Mouse (Mus musculus) cerebellum, adult (tissue): Measurements from ENCODE around the gene Asb4.

Experiments used
- ATAC-seq: cut with Nextera tagmentation; 2 replicates; pipeline ENCODE4 v1.9.2; 2017; ENCODE audit warnings: mild to moderate bottlenecking, moderate library complexity, mixed read lengths; ENCODE audit not compliant: insufficient number of reproducible peaks, low FRiP score, low TSS enrichment

Asb4 gene

DNA sequence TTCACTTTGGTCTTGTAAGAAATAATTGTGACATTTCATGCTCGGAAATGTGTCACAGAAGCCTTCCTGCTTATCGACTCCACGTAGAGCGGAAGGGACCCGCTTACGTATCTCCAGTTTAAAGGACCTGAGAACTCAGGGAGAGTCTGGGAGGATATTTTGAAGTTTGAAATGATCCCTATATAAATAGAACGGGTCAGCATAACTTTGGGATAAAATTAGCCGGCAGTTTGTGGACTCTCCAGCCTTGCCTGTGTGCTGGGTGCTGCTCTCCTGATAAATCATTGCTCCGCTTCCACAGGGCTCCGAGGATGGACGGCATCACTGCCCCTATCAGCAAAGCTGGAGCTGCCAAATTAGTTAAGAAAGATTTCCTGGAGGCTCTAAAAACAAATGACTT is 7.1 kb downstream of the Asb4 start:
- no peak for ATAC-seq

DNA sequence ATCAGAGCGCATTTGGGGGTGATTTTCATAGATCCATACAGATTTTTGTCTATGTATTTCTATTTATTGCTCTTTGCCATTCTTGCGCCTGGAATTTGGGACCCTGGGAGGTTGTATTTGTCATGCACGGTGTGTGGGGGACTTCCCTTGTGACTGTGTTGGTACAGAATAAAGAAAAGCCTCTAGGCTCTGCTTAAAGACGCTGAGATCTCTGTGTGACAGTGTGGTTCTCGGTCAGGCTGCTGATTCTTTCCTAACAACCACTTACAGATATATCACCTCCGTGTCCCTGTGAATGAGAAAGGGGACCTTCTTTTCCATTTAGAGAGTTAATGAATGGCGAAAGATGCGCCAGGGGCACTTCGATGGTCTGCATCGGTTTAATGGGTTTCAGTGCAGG is 7.8 kb downstream of the Asb4 start:
- no peak for ATAC-seq

DNA sequence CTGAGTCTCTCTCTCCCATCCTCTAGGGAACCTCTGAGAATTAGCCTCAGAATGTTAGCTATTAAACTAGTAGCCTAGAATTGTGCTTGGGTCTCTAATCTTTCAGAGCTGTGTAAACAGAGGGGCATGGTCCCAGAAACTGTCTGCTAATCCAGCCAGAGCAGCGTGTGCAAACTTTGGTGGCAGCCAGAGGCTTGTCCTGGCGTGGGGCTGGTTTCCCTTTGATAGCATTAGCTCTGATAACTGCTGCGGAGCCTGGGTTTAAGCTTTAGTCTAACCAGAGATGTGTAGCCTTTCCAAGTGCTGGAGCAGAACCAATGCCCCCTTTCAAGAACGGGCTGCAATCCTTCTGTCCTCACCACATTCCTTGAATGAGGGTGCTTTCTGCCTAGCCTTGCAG is 11.8 kb downstream of the Asb4 start:
- ATAC-seq: no peak

DNA sequence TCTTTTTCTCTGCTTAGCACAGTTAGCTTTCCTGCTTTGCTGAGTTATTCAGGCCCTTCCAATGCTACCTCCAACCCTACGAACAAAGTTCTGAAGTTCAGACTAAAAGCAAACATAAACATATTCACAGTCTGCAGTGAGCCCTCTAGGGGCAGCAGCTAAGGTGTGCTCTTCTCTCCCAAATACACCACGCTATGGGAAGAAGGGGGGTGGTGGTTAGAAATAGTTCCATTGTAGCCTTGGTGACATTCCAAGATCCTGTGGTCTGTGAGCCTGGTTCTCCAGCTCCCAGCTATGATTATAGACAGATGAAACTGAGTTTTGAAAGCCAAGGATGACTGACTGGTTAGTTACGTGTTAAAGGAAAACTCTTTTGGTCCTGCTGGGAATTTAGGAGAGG is 13.6 kb downstream of the Asb4 start:
- ATAC-seq: no peak

DNA sequence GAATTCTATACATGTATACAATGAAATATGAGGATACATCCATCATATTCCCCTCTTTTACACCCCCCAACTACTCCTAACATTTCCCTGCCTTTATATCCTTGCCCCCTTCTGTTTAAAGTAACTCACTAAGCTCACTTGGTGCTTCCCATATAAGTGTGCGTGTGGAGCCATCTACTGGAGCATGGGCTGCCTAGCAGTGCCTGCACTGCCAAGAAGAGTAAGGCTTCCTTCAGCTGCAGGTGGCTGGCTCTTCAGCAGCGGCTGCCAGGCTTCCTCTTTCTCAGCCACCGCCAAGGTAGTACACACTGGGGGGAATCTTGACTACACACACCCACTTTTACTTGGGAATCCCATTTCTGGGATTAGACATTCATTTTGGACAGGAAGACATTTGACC is 18.2 kb downstream of the Asb4 start:
- peak; percentile 88; the same call in 1 of the 2 replicates for ATAC-seq

DNA sequence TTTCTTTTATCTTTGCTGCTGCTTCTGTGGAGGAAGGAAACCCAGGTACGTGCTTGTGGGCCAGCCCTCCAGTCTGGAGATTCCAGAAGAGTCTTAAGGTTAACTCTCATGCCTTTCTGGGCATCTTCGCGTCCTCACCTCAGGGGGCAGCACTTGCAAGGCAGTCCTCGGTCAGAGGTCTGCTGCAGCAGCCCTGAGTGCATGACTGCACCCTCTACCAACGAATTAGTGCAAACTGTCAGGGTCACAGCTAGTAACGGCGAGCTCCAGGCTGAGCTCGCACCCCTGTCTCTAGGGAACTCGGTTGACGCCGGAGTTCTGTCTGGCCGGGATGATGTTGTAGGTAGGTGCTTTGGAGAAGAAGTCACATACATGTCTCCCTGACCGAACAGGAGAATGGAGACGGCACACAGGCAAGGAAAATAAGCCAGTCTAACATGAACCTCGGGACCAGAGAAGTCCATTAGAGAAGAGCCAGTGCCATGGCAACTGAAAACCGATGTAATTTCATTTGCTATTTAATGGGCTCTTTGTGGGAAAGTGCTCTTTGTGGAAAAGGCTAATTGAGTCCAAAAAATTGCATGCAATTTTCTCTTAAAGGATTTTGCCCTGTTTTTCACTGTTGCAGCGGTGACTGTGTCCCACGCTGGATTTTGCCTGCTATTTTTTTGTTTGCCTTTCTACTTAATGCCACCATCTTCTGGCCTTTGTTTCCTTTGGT is 20.1 kb downstream of the Asb4 start:
- ATAC-seq: no peak

DNA sequence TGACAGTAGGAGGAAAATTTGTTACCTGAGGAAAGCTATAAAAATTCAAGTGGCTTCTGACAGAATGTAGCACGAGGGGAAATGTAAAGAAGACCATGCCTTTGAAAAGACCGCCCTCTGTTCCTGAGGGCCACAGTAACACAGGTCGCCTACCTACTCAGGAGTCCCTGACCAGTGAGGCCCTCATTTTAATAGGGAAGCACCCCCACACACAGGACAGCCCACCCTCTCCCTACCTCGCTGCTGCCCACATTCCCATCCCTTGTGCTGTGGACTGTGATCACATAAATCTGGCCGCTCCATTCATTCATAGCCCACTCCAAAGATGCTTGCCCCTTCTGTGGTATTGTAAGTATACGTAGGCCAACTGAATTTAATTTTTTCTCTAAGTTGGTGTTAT is 20.8 kb downstream of the Asb4 start:
- no peak for ATAC-seq

DNA sequence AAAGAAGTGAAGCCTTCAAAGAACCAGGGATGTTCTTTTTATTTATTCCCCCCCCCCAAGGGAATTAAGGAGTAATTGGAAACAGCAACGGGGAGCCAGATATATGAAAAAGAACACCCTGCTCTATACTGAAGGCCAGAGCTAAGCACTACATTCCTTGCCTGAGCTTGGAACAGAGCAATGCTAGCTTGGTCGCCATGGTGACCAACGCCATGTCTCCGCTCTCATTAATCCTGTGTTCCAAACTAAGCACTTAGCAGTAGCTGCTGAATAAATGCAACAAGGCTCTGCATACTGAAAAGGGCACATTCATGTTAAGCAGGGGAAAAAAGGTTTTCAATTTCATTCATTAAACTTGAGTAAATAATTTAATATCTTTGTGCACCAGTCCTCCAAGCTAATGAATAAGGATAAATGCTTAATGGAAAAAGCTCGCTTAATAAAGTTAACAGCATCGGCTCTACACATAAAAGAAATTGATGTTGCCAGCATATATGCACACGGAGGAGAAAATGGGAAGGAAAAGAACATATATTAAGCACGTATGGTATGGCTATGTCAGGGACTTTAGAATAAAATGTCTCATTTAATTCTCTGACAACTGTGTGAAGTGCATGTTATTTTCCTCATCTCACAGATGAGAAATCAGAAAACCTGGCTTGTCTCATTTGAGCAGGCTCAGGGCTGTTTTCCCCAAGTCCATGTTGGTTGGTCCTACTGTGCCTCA is 25.4 kb downstream of the Asb4 start:
- ATAC-seq: no peak

DNA sequence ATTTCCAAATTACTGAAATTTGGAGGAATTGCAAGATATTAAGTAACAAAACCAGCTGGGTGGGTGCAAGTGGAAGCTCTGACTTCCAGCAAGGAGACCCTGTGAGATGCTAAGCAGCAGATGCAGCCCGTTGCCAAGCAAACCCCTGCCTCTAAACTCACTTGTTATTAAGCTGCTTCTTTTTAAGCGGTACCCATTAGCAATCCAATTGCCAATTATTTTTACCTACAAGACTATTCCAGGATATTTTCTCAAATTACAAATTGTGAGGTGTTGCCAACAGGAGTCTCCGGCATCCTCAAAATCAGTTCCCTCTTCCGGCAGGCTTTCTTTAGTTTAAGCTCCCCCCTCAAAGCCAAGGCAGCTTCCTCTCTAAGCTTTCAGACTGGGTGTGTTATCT is 26.5 kb downstream of the Asb4 start:
- ATAC-seq: no peak

DNA sequence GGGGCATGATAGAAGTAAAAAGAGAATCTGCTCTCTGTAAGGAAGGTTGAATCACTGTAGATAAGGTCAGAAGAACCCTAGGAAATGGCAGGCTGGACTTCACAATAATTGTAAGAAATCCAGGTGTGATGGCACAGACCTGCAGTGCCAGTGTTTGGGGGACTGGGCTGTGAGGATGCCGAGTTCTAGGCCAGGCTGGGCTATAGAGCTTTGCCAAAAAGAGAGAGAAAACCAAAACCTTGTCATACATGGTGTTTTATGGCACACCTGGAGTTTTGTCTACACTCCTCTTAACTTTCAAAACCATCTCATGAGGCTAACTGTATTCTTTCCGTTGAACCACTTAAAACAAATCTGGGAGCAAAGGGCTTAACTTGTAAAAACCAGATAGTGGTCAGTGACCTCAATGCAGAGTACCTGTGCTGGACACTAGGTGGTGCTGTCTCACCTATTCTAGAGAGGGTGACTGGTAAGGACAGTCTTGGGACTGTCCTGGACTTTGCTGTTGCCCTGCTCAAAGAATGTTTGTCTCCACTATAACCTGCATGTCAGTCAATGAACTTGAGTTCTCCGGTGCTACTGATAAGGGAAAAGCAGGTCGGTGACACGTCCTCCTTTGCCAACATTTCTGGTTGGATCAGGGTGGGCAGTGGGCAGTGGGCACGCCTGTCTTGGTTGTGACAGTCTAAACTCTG is 27.7 kb downstream of the Asb4 start:
- ATAC-seq: peak; percentile 49; the same call in 1 of the 2 replicates

DNA sequence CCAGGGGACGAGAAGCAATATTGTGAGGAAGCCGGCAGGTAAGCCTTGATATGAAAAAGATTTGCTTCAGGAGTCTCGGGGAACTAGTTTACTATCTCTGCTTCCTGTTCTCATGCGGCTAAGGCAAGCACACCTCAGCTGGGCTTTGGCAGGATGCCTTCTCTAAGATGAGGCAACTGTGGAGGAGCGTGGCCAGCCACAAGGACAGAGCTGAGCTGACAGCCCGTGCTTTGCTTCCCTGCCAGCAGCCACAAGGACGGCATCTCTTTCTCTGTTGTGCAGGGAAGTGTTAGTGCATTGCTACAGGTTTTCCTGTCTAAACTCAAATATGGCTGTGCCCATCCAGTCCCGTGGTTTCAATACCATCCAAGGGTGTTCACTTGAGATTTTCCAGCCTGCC is 30.1 kb downstream of the Asb4 start:
- no peak for ATAC-seq

DNA sequence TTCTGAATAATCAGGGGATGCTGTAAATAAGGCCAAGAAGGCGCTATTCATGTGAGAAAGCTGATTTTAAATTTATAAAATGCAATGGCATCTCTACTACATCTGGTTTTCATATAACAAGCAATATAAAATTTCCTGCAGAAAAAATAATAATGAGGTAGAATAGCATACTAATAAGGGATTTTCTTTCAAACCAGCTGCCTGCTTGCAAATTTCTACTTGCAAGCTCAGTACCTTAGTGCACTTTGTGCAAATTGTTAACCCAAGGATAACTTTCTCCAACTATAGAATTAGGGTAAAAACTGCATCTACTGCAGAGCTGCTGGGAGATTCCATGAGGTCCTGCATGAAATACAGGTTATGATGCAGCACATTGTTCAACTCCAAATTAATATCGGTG is 38.3 kb downstream of the Asb4 start:
- ATAC-seq: no peak

DNA sequence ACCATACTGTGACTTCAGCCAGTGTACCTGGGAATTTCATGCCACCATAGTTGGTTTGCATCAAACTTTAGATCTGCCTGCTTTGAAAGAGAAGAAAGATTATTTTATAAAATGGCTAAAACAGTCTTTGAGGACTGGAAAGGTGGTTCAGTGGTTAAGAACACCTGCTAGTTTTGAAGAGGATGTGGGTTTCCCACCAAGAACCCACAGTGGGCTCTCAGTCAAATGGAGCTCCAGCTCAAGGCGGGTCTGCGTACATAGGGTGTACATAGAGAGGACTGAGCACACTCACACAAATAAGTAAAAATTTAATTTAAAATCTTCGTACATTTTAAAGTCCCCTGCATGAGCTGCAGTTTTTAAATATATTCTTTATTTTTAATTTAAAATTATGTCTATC is 39.2 kb downstream of the Asb4 start:
- no peak for ATAC-seq

DNA sequence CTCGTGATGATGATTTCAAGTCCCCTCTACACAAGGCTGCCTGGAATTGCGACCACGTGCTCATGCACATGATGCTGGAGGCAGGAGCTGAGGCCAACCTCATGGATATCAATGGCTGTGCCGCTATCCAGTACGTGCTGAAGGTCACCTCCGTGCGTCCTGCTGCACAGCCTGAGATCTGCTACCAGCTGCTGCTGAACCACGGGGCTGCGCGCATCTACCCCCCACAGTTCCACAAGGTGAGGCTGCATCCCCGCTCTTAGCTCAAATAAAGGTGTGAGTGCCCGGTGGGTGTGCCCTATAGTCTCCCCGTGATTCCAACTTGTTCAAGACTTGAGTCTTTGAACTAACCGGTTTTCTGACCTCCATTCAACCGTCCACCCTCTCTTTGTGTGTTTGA is 40.4 kb downstream of the Asb4 start:
- ATAC-seq: no peak

DNA sequence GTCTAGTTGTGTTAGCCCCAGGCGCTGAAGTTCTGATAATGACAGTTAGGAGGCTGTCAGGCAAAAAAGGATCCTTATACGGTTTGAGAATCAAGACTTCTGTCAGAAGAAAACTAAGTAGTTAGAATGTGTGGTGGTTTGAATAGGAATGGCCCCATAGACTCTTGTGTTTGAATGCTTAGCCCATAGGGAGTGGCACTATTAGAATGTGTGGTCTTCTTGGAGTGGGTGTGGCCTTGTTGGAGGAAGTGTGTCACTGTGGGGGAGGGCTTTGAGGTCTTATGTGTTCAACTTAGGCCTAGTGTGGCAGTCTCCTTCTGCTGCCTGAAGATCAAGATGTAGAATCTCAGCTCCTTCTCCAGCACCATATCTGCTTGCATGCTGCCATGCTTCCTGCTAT is 43.8 kb downstream of the Asb4 start:
- ATAC-seq: no peak

DNA sequence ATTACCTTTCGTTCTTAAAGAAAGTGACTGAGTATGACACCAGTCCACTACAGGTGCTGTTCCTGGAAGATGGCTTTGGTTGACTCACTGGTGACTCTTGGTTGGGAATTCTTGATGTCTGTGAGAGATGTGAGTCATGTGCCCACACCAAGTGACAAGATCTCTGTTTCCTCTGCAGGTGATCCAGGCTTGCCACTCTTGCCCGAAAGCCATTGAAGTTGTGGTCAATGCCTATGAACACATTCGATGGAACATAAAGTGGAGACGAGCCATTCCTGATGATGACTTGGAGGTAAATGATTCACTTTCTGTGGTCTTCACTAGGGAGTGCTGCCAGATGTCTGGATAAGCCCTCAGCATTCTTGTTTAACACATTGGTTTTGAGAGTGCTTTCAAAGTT is 46.4 kb downstream of the Asb4 start:
- ATAC-seq: no peak

DNA sequence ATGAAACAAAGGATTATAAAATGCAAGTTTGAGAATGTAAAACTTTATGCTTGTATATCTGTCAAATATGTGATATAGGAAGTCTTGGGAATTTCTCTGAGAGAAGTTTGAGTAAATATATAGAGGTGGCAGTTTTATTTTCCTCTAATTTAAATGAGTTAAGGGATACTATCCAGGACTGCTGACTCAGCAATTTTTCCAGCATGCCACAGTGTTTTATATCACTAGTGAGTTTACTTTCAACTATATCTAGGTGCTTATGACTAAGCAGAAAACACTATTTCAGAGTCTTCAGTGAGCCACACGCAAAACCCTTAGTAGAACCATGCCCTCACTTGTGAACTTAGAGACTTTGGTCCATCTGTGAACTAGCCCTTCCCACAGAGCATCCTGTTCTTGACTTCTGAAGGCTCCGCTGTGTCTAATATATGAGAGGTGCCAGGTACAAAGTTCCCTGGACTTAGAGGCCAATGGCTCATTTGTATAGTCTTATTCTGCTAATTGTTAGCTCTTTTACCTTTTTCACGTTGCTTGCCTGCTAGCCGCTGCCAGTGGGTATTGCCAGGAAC is 46.9 kb downstream of the Asb4 start:
- no peak for ATAC-seq

DNA sequence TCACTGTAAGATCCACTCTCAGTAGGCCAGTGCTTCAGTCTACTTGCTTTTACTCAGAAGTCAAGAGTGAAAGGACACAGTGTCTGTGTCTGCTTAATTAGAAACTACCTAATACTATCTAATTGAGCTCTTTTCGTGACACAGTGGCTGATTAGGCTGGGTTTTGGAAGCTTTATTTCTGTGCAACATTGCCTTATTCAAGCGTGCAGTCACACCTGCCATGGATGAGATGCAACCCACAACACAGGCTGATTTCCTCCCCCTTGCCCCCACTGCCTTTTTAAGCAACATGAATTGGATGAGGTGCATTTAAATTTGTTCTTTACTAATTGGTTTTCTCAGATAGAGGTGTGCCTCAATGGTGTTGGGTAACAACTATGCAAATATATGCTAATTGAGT is 50.7 kb downstream of the Asb4 start:
- ATAC-seq: no peak

DNA sequence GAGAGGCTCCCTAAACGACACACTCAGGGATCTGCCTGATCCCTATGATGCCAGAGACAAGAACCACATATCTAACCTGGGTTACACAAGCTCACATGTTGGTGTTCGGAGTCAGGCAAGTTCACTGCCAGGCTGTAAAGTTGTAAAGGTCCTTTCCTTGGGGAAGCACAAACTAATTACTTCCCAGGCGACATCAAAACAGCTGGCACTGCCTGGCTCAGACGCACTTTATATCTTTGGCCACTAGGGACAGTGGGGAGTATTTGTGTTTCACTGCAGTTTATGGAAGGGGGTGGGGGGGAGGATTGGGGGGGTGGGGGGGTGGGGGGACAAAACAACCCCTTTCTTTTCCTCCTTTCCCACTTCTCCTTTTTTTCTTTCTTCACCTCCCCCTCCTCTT is 54.6 kb downstream of the Asb4 start:
- ATAC-seq: no peak

DNA sequence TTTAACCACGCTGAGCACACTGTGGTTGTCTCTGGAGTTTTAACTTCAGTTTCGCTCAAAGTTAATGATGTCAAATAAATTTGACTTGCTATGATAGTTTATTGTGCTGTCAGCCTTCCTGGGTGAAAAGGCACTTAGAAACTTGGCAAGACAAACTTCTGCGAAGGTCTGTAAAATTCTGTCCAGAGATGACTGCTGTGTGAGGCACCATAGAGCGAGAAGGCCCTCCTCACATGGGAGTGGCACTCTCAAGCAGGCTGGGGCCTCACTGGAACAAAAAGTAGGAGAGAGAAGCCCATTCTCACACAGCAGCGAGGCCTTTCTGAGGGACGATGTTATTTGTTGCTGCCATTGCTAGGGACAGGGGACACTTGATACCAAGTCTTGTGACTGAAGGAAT is 58.0 kb downstream of the Asb4 start:
- no peak for ATAC-seq

DNA sequence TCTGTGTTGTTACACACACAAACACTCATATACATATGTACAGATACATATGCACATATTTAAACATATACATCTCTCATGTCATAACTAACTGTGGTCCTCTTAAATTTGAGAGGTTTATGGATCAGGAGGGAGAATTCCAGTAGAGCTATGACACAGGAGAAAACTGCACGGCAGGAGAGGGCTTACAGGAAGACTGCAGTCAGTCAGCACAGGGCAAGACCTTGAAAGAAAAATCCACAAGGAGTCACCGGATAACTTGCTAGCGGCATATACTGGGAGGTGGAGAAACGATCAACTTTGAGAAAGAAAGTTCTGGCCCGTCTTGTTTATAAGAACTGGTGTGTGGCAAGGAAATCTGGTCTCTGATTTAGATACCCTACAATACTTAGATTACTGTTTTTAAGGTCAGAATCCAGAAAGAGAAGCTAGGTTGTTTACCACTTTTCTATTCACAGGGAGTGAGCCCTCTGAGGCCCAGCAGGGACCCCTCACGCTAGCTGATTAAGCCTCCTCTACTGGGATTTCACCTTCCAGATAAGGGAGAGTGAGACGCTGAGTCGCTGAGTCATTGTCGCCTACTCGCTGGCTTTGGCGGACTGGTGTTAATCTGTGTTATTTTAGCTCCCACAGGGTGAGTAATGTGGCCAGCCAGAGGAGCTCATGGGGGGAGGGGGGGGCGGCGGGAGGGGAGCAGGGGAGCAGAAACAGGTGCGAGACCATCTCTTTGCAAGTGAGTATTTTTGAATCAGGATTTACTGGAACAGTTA is 59.3 kb downstream of the Asb4 start:
- ATAC-seq: no peak
